Mouse (Mus musculus) embryonic facial prominence, embryonic 14.5 days (tissue): Measurements from ENCODE around the gene Igsf9. TPM values are rescaled to one million over a fixed set of nuclear protein-coding genes. Genes with fewer than 3 reads are reported as not detected.
A peak's percentile ranks its signal among the peaks of the same experiment; 100 is the strongest.

Experiments
- ATAC-seq: fragments of 200-750 bp; cut with Nextera tagmentation; 2 replicates; pipeline ENCODE4 v1.8.0; 2017; ENCODE audit warnings: low read depth, moderate number of reproducible peaks, moderate TSS enrichment
- DNase-seq: peaks from one replicate; pipeline ENCODE4 v3.0.0-alpha.2; 2015; ENCODE audit warnings: low spot score
- H3K27ac ChIP-seq: fragments of 300-500 bp; sonication (generic); replicated peaks from 2 replicates; pipeline ENCODE4 v1.5.1; 2014; ENCODE audit warnings: low read depth, mild to moderate bottlenecking, low read length, moderate library complexity
- H3K27me3 ChIP-seq: fragments of 300-500 bp; sonication (generic); replicated peaks from 2 replicates; pipeline ENCODE4 v1.6.1; 2014; ENCODE audit warnings: low read length; ENCODE audit not compliant: control insufficient read depth, insufficient read depth
- H3K36me3 ChIP-seq: fragments of 300-500 bp; sonication (generic); 2 replicates; pipeline ENCODE4 v1.6.1; 2014; ENCODE audit warnings: low read length, mixed read lengths; ENCODE audit not compliant: control insufficient read depth, insufficient read depth
- H3K4me1 ChIP-seq: fragments of 300-500 bp; sonication (generic); 2 replicates; pipeline ENCODE4 v1.6.1; 2014; ENCODE audit warnings: antibody characterized with exemption, low read length; ENCODE audit not compliant: control insufficient read depth, insufficient read depth
- H3K4me2 ChIP-seq: fragments of 300-500 bp; sonication (generic); 2 replicates; pipeline ENCODE4 v1.6.1; 2014; ENCODE audit warnings: low read depth, mild to moderate bottlenecking, low read length, moderate library complexity, mixed read lengths
- H3K4me3 ChIP-seq: fragments of 300-500 bp; sonication (generic); 2 replicates; pipeline ENCODE4 v1.5.1; 2014; ENCODE audit warnings: low read depth, mild to moderate bottlenecking, low read length
- H3K9ac ChIP-seq: fragments of 300-500 bp; sonication (generic); 2 replicates; pipeline ENCODE4 v1.6.1; 2014; ENCODE audit warnings: low read depth, mild to moderate bottlenecking, low read length, moderate library complexity, mixed read lengths
- H3K9me3 ChIP-seq: fragments of 300-500 bp; sonication (generic); 2 replicates; pipeline ENCODE4 v1.6.1; 2016; ENCODE audit warnings: low read length; ENCODE audit not compliant: control insufficient read depth
- WGBS: fragments of 180-500 bp; shearing (Covaris S2); extraction: QIAGEN DNeasy Blood & Tissue Kit; methylation state at CpG from one replicate; pipeline ENCODE4 v1.1.7; 2014; 5-methylcytosine and 5-hydroxymethylcytosine counted together
- polyA plus RNA-seq: library from polyadenylated mRNA; unstranded; fragments of >200 nt; fragmentation: Nextera tagmentation; extraction: Ambion mirVana; gene quantifications from 2 replicates; pipeline ENCODE4 v1.2.1, GENCODE M21; 2014

The Igsf9 gene
- polyA plus RNA-seq, 1 experiment from 2014 or later, result 21.4 TPM

- Histone ChIP-seq H3K4me2 (no peak overlapping the region), H3K9me3 (no peaks in the 10 kb centered on the region), H3K27ac (no peak overlapping the region), H3K27me3 (no peaks in the 10 kb centered on the region), H3K9ac (no peak overlapping the region), H3K4me1 (0 out of 2 replicates have a peak, but pooled peaks cover 3% of the 10 kb centered on the region), H3K4me3 (no peak overlapping the region), H3K36me3 (peaks cover 40% of the 10 kb centered on the region)
- DNase-seq (no peak), ATAC-seq (no peak)
- 87% methylated on average over 8 of the region's 8 CpGs for whole genome bisulfite sequencing
Measured at GRCm38 (mm10) chr1:172492047-172492446, 10.5 kb downstream of the Igsf9 start.

DNA sequence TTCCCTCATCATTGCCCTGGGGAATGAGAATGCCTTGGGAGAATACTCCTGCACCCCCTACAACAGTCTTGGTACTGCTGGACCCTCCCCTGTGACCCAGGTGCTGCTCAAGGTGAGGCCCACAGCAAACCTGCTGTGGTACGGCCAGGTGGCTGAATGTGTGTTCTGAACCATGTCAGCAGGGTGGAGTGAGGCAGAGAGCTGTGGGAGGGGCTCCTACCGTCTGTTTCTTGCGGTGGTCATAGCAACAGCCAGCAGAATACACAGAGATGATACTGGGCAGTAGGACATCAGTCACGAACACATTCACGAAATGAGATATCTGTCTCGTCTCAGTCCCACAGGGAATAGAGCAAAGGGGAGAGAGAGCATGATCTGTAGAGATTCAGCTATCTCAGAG, 11.9 kb downstream of the Igsf9 start:
- Histone ChIP-seq H3K36me3 (peaks cover 50% of the 10 kb centered on the region), H3K4me2 (no peak overlapping the region), H3K27ac (no peak overlapping the region), H3K27me3 (no peaks in the 10 kb centered on the region), H3K4me3 (no peak overlapping the region), H3K9ac (no peak overlapping the region), H3K4me1 (0 out of 2 replicates have a peak, but pooled peaks cover 3% of the 10 kb centered on the region), H3K9me3 (no peaks in the 10 kb centered on the region)
- no peak for DNase-seq
- ATAC-seq, result no peak
- 77% methylated on average over 6 of the region's 6 CpGs for WGBS

- Histone ChIP-seq H3K27ac (no peak overlapping the region), H3K9ac (no peak overlapping the region), H3K9me3 (no peaks in the 10 kb centered on the region), H3K4me1 (peaks cover 2% of the 10 kb centered on the region; the same call in 1 of the 2 replicates), H3K27me3 (no peaks in the 10 kb centered on the region), H3K4me3 (no peak overlapping the region), H3K36me3 (peaks cover 43% of the 10 kb centered on the region), H3K4me2 (no peak overlapping the region)
- DNase-seq (no peak), ATAC-seq (no peak)
- WGBS, result 75% methylated on average over 17 of the region's 17 CpGs
Measured at GRCm38 (mm10) chr1:172496030-172496429, 14.4 kb downstream of the Igsf9 start.

- Histone ChIP-seq H3K4me1 (peaks cover 11% of the 10 kb centered on the region), H3K9me3 (no peaks in the 10 kb centered on the region), H3K4me2 (no peak overlapping the region), H3K27ac (no peak overlapping the region), H3K36me3 (peaks cover 43% of the 10 kb centered on the region), H3K27me3 (0 out of 2 replicates have a peak, but pooled peaks cover 3% of the 10 kb centered on the region), H3K9ac (no peak overlapping the region), H3K4me3 (no peak overlapping the region)
- 81% methylated on average over 8 of the region's 10 CpGs for WGBS
- no peak for ATAC-seq
- DNase-seq, result no peak
Measured at GRCm38 (mm10) chr1:172497428-172497827, 15.8 kb downstream of the Igsf9 start.

DNA sequence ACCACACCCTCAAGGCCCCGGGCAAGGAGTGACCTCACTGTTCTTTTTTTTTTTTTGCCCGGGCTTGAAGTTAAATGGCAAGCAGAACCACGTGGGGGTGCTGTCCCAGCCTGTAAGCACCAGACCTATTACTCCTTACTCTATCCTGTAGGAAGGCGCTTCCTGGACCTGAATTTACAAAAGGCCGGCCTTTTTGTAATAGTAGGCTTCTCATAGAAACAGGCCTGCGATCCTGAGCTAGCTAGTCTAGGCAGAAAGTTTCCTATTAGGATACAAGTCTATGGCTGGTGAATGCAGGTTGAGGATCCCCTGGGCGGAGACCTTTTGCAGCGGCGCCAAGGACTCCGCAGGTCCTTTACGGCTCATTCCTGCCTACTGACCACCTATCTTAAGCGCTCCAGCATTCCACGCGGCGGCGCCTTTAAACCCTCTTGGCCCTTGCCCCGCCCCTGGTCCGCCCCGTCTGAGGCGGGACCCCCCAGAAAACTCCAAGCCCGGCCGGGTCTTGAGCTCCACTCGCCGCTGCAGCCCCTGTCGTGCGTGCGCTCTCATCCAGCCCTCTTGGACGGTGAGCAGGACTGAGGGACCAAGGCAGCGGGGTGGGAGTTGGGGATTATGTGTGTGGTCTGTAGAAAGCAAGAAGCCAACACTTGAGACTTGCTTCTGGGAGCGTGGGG, 18.3 kb downstream of the Igsf9 start, which contains the start of gene Tagln2:
Gene Tagln2 (plus strand): TSS at position 283 of the 677 bp plus-strand sequence.
- peaks cover 32% of the 10 kb centered on the region for H3K36me3 ChIP-seq
- H3K4me3 ChIP-seq, result peak within 1 kb of the TSS; percentile 61
- peak within 1 kb of the TSS; percentile 72 for H3K9ac ChIP-seq
- peaks cover 33% of the 10 kb centered on the region for H3K4me1 ChIP-seq
- WGBS, result 4% methylated on average over 29 of the region's 30 CpGs
- H3K27me3 ChIP-seq, result 0 out of 2 replicates have a peak, but pooled peaks cover 3% of the 10 kb centered on the region
- peak within 1 kb of the TSS; percentile 69 for H3K4me2 ChIP-seq
- DNase-seq, result peak; percentile 89
- no peaks in the 10 kb centered on the region for H3K9me3 ChIP-seq
- ATAC-seq, result peak; percentile 69
- peak within 1 kb of the TSS; percentile 77 for H3K27ac ChIP-seq

GRCm38 (mm10) chr1:172500451-172501370, 19.1 kb downstream of the Igsf9 start:
- peak overlapping the region; percentile 69 for H3K4me2 ChIP-seq
- ATAC-seq (no peak; the same call in 1 of the 2 replicates), DNase-seq (peak; percentile 60)
- H3K36me3 ChIP-seq, result peaks cover 29% of the 10 kb centered on the region
- H3K9me3 ChIP-seq, result no peaks in the 10 kb centered on the region
- peak overlapping the region; percentile 72 for H3K9ac ChIP-seq
- 0 out of 2 replicates have a peak, but pooled peaks cover 3% of the 10 kb centered on the region for H3K27me3 ChIP-seq
- peak overlapping the region; percentile 77 for H3K27ac ChIP-seq
- H3K4me3 ChIP-seq, result peak overlapping the region; percentile 61
- H3K4me1 ChIP-seq, result peaks cover 33% of the 10 kb centered on the region
- WGBS, result 2% methylated on average over 48 of the region's 56 CpGs

DNA sequence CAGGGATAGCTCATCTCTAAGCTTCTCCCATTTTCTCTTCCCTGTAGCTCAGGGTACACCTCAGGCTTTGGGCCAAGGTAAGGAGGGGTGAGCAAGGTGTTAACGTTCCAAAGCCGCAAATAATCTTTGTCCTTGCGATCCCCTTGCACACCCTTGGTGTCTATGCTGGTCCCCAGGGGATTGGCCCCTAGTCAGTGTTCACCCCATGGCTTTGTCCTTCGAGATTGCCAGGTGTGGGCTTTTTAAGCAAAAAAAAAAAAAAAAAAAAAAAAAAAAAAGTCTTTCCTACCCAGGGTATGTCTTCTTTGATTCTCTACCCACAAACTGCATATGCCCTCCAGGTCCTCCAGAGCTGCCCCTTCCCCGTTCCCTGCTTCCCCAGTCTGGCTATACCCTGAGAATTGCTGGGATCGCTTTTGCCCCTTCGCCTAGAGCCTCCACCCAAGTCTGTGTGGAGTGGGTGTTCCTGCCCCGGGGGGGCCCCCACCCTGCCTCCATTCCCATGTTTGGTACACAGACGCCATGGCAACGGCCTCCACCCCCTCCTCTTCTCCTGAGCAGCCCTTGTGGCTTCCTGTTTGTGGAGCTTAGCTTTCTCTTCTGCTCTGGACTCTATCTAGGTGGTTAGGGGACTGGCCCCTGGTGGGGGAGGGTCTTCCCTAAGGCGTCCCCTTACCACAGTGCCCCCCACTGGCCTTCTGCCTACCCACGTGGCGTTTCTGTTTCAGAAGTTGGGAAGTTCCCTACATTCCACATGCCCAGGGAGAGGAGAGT, 20.0 kb downstream of the Igsf9 start:
- Histone ChIP-seq H3K36me3 (peaks cover 27% of the 10 kb centered on the region), H3K4me1 (peaks cover 33% of the 10 kb centered on the region), H3K27me3 (0 out of 2 replicates have a peak, but pooled peaks cover 3% of the 10 kb centered on the region), H3K9ac (peak overlapping the region; percentile 72), H3K27ac (peak overlapping the region; percentile 75; the same call in 1 of the 2 replicates), H3K4me3 (peak overlapping the region; percentile 61), H3K4me2 (peak overlapping the region; percentile 69), H3K9me3 (no peaks in the 10 kb centered on the region)
- WGBS, result 25% methylated on average over 13 of the region's 13 CpGs
- ATAC-seq, result 0 out of 2 replicates have a peak, but pooled peaks have one; percentile 4
- peak; percentile 64 for DNase-seq
